Mouse (Mus musculus): ENCODE results near the gene Tspan32.

- no peak for TF ChIP-seq POLR2A (IDR thresholded peaks at IDR 0.05; ENCODE audit: insufficient read depth, low read depth, low read length)
- TF ChIP-seq CTCF (IDR thresholded peaks at IDR 0.05), result no peak
- no peak for TF ChIP-seq EP300 (IDR thresholded peaks at IDR 0.05; ENCODE audit: insufficient read depth, low read depth, low read length)
Observed at GRCm38 (mm10) chr7:143055001-143055400, 50.2 kb downstream of the Tspan32 start.
